Mouse (Mus musculus): ENCODE data around the gene Anapc11.
A peak's percentile ranks its signal among the peaks of the same experiment; 100 is the strongest.
"Not testable (repeated sequence)": the region's sequence is repeated elsewhere in the genome, so short reads cannot be mapped to it uniquely, and the experiment has no call there.

The Anapc11 gene

DNA sequence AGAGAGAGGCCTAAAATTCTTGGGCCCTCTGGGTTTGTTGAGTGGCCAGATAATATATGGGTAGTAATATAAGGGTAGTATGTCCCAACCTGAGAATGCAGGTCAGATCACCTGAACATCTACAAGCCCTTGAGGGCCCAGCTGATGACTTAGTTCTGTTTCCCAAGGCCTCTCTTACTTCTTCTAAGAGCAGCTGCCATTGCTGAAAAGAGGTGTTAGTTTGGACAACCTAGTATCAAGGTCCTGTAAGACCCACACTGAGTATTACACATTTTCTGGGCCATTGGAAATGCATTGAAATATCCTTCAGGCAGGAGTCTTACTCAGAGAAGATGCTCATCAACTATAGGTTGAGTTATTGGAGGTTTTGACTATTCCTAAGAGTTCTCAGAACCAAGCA is 22.3 kb upstream of the Anapc11 start:
- DNase-seq, result no peak

DNA sequence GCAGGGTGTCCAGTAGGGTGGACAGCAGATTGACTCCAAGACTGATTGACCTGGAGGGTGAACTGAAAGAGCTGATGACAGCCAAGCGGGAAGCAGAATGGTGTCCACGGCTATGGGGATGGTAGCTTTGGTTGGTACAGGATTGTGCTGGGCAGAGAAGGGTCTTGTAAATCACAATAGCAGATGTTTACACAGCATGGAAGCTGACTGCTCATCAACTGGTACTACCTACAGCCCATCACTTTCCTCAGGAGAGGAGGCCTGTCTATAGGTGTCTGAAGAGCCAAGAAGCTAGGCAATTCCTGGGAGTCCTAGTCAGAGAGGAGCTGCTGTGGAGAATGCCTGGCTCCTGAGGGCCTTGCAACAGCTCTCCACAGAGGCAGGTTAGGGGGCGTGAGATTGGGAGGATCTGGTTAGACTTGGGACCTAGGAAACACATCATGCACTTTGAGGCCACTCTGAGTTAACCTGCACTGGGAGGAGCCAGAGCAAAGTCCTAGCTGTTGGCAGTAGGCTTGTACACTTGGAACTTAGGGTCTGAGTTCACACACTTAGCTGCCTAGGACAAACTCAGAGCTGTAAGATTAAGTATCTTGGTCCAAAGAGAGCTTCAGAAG is 21.7 kb upstream of the Anapc11 start:
- no peak for DNase-seq

- peak; percentile 42 to 63 for DNase-seq
Observed at GRCm38 (mm10) chr11:120577211-120578023, 20.8 kb upstream of the Anapc11 start.

GRCm38 (mm10) chr11:120578024-120578693 is 20.1 kb upstream of the Anapc11 start:
- DNase-seq, result peak; percentile 25 to 26

- peak; percentile 22 to 42 for DNase-seq
Observed at GRCm38 (mm10) chr11:120578694-120579243, 19.5 kb upstream of the Anapc11 start.

DNA sequence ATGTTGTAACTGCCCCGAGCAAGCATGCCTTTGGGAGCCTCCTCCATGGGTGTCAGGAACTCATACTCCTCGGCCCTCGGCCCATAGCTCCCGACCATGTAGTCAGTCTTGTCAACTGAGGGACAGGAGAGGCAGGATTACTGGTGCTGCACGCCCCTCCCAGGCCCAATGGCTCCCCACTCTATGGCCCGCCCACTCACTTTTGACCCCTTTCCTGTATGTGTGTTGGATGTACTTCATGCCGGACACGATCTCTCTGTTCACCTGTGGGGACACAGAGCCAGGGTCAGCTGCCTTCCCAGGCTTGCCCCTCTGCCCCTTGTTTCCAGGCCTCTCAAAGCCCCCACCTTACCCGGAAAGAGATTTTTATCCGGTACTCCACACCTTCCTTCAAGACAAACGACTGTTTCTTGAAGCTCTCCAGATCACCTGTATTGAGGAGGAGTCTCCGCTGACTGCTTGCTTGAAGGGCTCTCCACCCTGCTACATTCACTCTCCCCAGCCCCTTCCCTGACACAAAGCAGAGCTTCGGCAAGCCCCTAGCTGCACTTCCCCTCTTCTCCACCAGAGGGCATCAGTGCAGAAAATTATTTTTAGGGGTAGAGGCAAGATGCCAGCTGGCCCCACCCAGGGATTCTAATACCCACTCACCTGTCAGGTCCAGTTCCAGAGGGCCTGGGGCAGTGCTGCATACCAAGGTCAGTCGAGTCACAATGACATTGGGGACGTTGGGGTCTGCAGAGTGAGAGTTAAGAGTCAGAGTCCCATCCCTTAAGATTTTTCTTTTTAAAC is 18.7 kb upstream of the Anapc11 start:
- peak; percentile 89 to 93 for DNase-seq

DNA sequence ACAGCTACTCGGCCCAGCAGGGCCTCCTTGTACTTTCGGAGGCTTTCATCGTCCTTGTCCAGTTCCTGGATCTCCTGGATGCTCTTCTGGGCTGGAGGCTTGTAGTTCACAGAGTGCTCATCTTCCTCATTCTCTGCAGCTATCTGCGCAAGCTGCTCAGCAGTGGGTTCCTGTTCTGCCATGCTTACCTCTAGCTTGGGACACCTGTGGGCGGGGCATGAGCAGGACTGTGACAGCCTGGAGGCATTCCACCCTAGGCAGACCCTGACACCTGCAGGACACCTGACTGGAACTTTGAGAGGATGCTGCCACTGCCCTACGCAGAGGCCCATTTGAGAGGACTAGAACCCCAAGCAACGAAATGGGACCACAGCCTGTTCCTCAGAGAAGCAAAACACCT is 18.0 kb upstream of the Anapc11 start:
- peak; percentile 39 to 41 for DNase-seq

DNA sequence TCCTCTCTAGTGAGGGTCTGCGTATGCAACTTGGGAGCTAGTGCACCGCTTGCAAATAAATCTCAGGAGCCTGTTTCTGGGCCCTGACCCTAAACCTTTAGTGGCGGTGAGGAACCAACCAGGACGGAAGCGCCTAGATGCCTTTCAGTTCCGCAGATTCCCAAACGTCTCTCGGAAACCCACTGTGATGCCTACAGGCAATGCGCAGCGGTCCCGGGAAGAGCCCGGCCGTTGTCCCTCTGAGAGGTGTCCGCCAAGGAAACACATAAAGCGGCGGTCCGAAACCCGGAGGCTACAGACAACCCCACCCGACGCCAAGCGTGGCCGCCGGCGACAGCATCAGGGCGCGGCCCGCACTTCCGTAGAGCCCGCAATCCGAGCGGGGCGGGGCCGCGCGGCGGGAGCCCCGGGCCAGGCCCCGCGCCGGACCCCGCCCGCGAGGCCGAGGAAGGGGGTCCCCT is 17.3 kb upstream of the Anapc11 start:
- DNase-seq, result peak; percentile 55

GRCm38 (mm10) chr11:120581490-120582267 is 16.5 kb upstream of the Anapc11 start, which contains the start of gene Arhgdia:
Arhgdia (minus strand) TSS chr11:120581624.
- DNase-seq, result peak; percentile 93 to 95

GRCm38 (mm10) chr11:120582268-120582981 is 15.8 kb upstream of the Anapc11 start:
- peak; percentile 55 to 70 for DNase-seq

DNA sequence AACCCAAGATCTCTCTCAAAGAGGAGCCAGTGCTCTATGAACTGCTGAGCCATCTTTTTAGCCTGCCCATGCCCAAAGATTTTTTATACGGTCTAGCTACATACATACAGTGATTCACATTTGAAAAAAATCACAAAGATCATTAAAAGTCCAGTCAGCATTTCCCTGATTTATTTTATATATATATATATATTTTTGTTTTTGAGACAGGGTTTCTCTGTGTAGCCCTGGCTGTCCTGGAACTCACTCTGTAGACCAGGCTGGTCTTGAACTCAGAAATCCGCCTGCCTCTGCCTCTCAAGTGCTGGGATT is 15.3 kb upstream of the Anapc11 start:
- DNase-seq, result not testable (repeated sequence)

- DNase-seq, result no peak
Observed at GRCm38 (mm10) chr11:120583937-120584336, 14.3 kb upstream of the Anapc11 start.

DNA sequence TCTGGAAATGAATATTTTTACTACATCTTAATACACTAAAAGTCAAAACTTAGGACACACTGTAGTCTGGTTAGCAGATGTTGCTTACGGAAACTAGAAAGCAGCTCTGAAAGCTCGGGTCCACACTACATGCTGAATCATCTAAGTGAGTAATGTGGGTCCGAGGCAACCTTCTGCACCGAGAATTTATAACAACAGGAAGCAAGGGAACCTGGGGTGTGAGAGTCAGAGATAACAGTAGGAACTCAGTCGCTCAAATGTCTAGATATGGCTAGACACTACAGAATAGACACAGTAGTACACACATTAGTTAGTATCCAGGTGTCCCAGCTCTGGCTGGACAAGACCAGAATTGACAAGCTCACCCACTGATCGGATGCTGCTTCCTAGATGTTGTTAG is 9.7 kb upstream of the Anapc11 start:
- no peak for DNase-seq

- DNase-seq, result peak; percentile 14 to 37
Observed at GRCm38 (mm10) chr11:120597240-120598235, 683 bp upstream of the Anapc11 start.

DNA sequence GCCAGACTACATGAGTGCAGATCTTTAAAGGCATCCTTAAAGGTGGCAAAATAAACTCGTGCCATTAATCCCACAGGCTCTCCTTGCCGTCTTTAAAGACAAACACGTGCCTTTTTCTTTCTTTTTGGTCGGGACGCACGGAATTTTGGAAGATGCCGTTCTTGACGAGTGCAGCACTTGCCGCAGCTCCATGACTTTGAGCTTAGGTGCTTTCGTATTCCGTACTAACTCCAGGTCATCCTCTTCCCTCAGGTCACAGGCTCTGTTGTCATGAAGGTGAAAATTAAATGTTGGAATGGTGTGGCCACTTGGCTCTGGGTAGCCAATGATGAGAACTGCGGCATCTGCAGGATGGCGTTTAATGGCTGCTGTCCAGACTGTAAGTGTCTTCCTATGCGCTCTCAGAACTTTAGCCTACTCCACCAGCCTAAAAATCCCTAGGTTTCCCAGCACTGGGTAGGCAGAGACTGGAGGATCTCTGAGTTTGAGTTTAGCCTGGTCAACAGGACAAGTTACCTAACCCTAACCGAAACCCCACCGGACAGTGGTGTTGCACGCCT is 849 bp downstream of the Anapc11 start:
- DNase-seq, result no peak

DNA sequence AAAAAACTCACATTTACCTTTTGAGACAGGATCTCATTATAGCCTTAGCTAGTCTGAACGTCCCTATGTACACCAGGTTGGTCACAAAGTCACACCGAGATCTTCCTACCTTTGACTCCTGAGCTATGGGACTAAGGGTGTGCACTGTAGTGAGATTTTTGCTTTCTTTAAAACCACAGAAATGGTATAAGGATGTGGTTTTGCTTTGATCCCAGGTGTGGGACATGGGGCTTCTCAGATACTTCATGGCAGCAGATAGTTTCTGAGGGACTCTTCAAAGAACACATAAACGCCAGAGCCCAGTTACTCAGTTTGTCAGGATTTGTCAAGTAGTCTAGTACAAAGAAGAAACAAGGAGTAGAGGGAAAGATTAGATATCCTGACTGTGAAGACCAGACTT is 2.5 kb downstream of the Anapc11 start:
- no peak for DNase-seq

GRCm38 (mm10) chr11:120603545-120603944 is 5.3 kb downstream of the Anapc11 start:
- DNase-seq, result no peak

DNA sequence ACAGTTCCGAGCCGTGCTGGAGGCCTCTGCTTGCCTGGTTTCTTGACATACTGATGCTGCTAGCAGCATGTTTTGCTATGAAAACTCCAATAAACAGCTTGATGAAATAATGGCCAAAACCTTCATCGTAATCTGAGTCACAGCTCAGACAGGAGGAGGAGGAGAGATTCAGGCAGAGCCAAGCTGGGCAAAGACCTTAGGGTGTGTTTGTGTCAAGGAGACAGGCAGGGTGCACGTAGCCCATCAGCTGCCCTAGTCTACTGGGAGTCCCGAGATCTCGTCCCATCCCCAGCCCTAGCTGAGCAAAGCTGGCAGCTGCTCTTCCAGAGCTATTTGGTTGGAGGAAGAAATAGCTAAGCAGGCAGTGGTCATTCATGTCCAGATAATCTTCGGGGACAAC is 7.4 kb downstream of the Anapc11 start:
- DNase-seq, result no peak

DNA sequence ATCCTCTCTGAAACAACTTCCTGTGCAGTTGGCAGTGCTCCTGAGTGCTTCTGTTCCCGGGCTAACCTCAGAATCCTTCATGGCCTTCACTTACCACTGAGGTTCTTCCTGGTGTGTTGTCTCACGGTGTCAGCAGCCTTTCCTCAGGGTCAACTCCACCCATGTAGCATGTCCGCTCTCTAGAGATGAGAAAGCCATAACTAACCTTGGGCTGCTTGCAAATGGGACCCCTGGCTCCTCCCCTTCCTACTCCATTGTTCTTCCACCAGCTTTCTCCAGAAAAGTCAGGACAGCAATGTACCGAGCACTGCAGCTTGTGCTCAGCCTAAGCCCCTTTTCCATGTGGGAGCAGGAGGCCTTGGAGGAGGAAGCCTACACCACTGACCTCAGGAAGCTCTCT is 8.5 kb downstream of the Anapc11 start:
- DNase-seq, result no peak
